Mouse (Mus musculus): Measurements from ENCODE around the gene Stard13.

DNA sequence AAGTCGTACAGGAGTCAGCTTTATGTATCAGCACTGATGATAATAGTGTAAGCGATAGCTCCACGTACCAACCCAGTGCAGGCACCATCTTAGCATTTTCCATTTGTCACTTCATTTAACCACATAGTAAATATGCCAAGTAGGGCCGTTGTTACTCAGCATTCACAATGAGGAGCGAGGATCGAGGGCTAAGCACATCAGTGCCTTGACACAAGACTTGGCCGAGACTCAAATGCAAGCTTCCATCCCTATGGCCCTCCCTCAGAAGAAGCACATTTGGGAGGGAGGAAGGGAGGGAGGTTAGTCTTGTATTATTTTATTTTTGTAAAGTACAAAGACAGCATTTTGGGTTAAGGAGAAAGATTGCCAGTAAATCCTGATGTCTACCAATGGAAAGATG lies 45.9 kb upstream of the Stard13 start:
- TF ChIP-seq CTCF (IDR thresholded peaks at IDR 0.05; ENCODE audit: borderline replicate concordance, control insufficient read depth, extremely low read depth, insufficient read depth, low read length, poor library complexity), result no peak
- no peak for TF ChIP-seq POLR2A (IDR thresholded peaks at IDR 0.05; ENCODE audit: control insufficient read depth, extremely low read depth, insufficient read depth, low read length, poor library complexity)

Measured in thymus, adult 2 months (tissue).